Mouse (Mus musculus) cerebellum, adult 11-12 months (tissue): ENCODE data around the gene Faap100.

Experiments used
- DNase-seq: peaks from one replicate; pipeline ENCODE4 v3.0.0; 2022

Faap100 gene

GRCm38 (mm10) chr11:120319310-120319709 lies 59.3 kb downstream of the Faap100 start:
- no peak for DNase-seq
